Mouse (Mus musculus) forebrain, postnatal 0 days (tissue): ENCODE measurements around the gene Slc22a17. TPM values are rescaled to one million over a fixed set of nuclear protein-coding genes. Genes with fewer than 3 reads are reported as not detected.

Source experiments
- ATAC-seq: fragments of 200-750 bp; cut with Nextera tagmentation; 2 replicates; pipeline ENCODE4 v1.8.0; 2017; ENCODE audit warnings: mild to moderate bottlenecking, moderate library complexity
- DNase-seq: peaks from one replicate; pipeline ENCODE4 v3.0.0-alpha.2; 2015
- H3K27ac ChIP-seq: fragments of 300-500 bp; sonication (generic); 2 replicates; pipeline ENCODE4 v1.5.1; 2014; ENCODE audit warnings: low read depth, mild to moderate bottlenecking, antibody characterized with exemption, low read length, moderate library complexity, mixed read lengths
- H3K27me3 ChIP-seq: fragments of 300-500 bp; sonication (generic); 2 replicates; pipeline ENCODE4 v1.6.1; 2014; ENCODE audit warnings: mild to moderate bottlenecking, low read length, mixed read lengths; ENCODE audit not compliant: insufficient read depth
- H3K36me3 ChIP-seq: fragments of 300-500 bp; sonication (generic); 2 replicates; pipeline ENCODE4 v1.6.1; 2014; ENCODE audit warnings: mild to moderate bottlenecking, moderate library complexity; ENCODE audit not compliant: insufficient read depth
- H3K4me1 ChIP-seq: fragments of 300-500 bp; sonication (generic); 2 replicates; pipeline ENCODE4 v1.6.1; 2014; ENCODE audit warnings: antibody characterized with exemption; ENCODE audit not compliant: insufficient read depth
- H3K4me2 ChIP-seq: fragments of 300-500 bp; sonication (generic); 2 replicates; pipeline ENCODE4 v1.6.1; 2014; ENCODE audit warnings: low read depth, mild to moderate bottlenecking, moderate library complexity
- H3K4me3 ChIP-seq: fragments of 300-500 bp; sonication (generic); 2 replicates; pipeline ENCODE4 v1.5.1; 2014; ENCODE audit warnings: low read depth, low read length, mixed read lengths
- H3K9ac ChIP-seq: fragments of 300-500 bp; sonication (generic); 2 replicates; pipeline ENCODE4 v1.6.1; 2014; ENCODE audit warnings: mild to moderate bottlenecking
- H3K9me3 ChIP-seq: fragments of 300-500 bp; sonication (generic); 2 replicates; pipeline ENCODE4 v1.6.1; 2016; ENCODE audit warnings: low read length
- CTCF ChIP-seq: sonication (generic); IDR thresholded peaks from 2 replicates; pipeline ENCODE4 v1.5.1; 2016; ENCODE audit warnings: antibody characterized with exemption, control low read depth, low read depth
- WGBS: fragments of 180-500 bp; shearing (Covaris S2); extraction: QIAGEN DNeasy Blood & Tissue Kit; methylation state at CpG from one replicate; pipeline ENCODE4 v1.1.7; 2014; 5-methylcytosine and 5-hydroxymethylcytosine counted together
- polyA plus RNA-seq: library from polyadenylated mRNA; unstranded; fragments of >200 nt; fragmentation: Nextera tagmentation; extraction: Ambion mirVana; gene quantifications from 2 replicates; pipeline ENCODE4 v1.2.1, GENCODE M21; 2015
- total RNA-seq: library from RNA; depleted of rRNA; stranded (reverse); fragments of >200 nt; gene quantifications from 2 replicates; pipeline ENCODE4 v1.2.3, GENCODE M21; 2014

Gene Slc22a17
- total and polyA plus RNA-seq, 2 experiments from 2014 or later = 282 to 359 TPM

DNA sequence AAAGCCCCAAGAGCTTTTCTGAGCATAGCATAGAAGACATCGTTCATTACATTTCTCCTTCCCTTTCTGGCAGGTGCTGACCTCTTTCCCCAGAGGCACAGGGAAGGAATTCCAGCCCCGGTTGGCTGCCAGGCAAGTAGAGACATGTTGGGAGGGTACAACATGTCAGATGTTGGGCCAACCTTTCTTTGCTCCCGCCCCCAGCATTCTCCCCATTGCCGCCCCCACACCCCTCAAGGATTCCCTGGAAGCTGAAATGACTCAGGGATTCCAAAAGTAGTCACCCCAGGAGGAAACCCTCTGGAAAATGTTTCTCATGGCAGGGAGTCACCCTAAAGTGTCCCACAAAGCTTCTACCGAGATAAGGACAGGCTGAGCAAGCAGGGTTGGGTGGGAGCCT lies 16.9 kb upstream of the Slc22a17 start:
- H3K27me3 ChIP-seq = no peaks in the 10 kb centered on the region
- ATAC-seq (no peak), DNase-seq (no peak)
- no peak overlapping the region for H3K9ac ChIP-seq
- no peak overlapping the region for H3K4me2 ChIP-seq
- WGBS = 83% methylated on average over 5 of the region's 5 CpGs
- H3K4me1 ChIP-seq = peaks cover 7% of the 10 kb centered on the region; the same call in 1 of the 2 replicates
- H3K4me3 ChIP-seq = no peak overlapping the region
- no peaks in the 10 kb centered on the region for H3K9me3 ChIP-seq
- H3K36me3 ChIP-seq = no peaks in the 10 kb centered on the region
- TF ChIP-seq CTCF = no peak
- no peak overlapping the region for H3K27ac ChIP-seq

DNA sequence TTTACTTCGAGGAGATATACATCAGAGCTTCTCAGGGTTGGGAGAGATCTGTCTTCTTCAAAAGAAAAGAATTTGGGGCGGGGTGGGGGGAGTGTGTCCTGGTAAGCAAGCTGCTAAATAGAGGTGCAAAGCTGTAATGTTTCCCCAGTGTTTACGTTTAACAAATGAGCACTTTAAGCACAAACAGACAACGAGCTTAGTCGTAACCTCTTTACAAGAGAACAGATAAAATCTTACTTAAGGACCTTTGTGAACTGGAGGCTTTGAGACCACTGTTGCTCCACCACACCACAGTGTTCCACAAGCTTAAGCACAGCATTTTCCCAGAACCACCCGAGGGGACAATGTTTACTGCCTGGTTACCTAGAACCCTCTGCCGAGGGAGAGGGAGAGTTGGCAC lies 14.4 kb upstream of the Slc22a17 start:
- Histone ChIP-seq H3K9me3 (no peaks in the 10 kb centered on the region), H3K4me1 (peaks cover 7% of the 10 kb centered on the region; the same call in 1 of the 2 replicates), H3K36me3 (no peaks in the 10 kb centered on the region), H3K4me3 (peak overlapping the region; percentile 56), H3K27ac (peak overlapping the region; percentile 87), H3K27me3 (no peaks in the 10 kb centered on the region), H3K4me2 (peak overlapping the region; percentile 96), H3K9ac (peak overlapping the region; percentile 82)
- DNase-seq (peak; percentile 21), ATAC-seq (no peak)
- 20% methylated on average over 7 of the region's 7 CpGs for WGBS
- TF ChIP-seq CTCF = no peak

DNA sequence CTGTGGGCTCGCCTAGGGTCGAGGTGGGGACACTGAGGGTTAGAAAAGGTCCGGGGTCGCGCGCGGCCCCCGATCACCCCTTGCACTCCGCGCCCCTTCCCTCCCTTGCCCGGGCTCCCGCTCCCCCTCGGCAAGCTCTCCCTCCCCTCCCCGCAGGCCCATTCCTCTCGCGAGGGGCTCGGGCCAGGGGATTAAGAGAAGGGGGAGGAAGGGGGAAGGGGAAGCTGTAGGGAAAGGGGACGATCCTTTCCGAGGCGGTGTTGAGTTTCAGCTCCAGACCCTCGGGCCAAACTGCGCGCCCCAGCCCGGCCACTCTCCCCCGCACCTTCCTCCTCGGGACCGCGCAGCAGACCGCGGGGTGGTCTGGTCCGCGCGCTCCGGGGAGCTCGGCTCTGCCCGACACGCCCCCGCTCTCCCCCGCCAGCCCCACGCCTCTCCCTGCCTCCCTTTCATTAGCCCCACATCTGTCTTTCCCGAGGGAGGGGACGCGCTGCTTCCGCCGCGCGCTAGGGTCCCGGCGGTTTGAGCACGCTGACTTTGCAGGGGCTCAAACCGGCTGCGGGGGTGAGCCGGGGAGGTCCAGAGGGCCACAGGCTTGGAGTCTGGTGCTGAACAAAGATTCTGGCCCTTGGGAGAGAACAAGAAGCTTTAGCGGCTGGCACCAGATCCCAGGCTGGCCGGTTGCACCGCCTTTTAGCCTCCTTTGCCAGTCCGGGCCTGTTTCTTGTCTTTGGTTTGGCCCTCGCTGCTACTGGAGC lies 13.6 kb upstream of the Slc22a17 start:
- Histone ChIP-seq H3K4me2 (peak overlapping the region; percentile 96), H3K9me3 (0 out of 2 replicates have a peak, but pooled peaks cover under 1% of the 10 kb centered on the region), H3K36me3 (no peaks in the 10 kb centered on the region), H3K27ac (peak overlapping the region; percentile 87), H3K4me3 (peak overlapping the region; percentile 56), H3K27me3 (no peaks in the 10 kb centered on the region), H3K9ac (peak overlapping the region; percentile 82), H3K4me1 (peaks cover 7% of the 10 kb centered on the region; the same call in 1 of the 2 replicates)
- WGBS = under 1% methylated on average over 50 of the region's 58 CpGs
- DNase-seq (peak; percentile 75), ATAC-seq (peak; percentile 76)
- no peak for TF ChIP-seq CTCF

DNA sequence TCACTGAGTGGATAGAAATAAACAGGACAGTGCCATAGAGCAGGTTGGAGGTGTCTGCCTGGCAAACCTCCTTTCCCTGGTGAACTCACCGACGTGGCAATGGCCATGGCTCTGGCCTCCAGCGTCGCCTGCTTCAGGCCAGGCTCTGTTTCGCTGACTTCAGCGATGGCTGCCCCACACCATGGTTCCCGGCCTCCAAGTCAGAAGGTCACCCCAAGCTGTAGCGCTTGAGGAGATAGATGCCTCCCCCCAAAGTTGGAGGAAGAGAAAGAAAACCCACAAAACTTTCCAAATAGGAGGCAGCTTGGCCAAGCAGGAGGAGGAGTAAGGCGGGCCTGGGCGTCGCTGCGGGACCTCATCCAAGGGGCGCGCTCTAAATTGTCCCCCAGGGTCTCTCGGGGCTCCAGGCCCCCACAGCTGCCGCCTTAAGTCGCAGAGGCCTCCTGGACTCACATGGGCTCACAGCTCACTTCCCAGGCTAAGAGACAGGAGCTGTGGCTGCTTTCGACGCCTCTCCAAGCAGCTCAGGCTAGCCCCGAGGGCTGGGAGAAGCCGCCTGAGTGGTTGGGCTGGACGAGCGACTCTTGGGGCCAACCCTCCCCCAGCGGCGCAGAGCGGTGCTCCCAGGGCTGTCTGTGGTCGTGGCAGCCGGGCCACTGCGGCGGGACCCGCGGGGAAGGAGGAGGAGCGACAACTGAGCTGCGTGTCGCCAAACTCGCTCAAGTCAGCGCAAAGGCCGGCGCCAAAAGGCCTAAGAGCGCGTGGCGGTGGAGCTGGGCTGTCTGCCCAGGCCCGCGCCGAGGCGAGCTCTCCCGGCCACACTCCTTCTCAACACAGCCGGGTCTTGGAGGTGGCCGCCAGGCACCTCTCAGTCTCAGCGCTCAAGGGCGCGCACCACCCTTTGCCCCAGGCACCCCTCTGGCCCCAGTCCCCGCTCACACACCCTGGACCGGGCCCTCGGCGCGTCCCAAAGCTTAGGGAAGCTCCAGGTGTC lies 12.7 kb upstream of the Slc22a17 start, which contains the start of gene Efs:
Gene Efs (minus strand): TSS at position 778 of the 994 bp plus-strand sequence.
- Histone ChIP-seq H3K9ac (peak within 1 kb of the TSS; percentile 82), H3K9me3 (0 out of 2 replicates have a peak, but pooled peaks cover 8% of the 10 kb centered on the region), H3K4me3 (peak within 1 kb of the TSS; percentile 56), H3K36me3 (peaks cover 1% of the 10 kb centered on the region; the same call in 1 of the 2 replicates), H3K4me1 (peaks cover 7% of the 10 kb centered on the region; the same call in 1 of the 2 replicates), H3K27me3 (no peaks in the 10 kb centered on the region), H3K4me2 (peak within 1 kb of the TSS; percentile 96), H3K27ac (peak within 1 kb of the TSS; percentile 87)
- DNase-seq (peak; percentile 67), ATAC-seq (peak; percentile 57)
- WGBS = 5% methylated on average over 57 of the region's 57 CpGs
- no peak for TF ChIP-seq CTCF

DNA sequence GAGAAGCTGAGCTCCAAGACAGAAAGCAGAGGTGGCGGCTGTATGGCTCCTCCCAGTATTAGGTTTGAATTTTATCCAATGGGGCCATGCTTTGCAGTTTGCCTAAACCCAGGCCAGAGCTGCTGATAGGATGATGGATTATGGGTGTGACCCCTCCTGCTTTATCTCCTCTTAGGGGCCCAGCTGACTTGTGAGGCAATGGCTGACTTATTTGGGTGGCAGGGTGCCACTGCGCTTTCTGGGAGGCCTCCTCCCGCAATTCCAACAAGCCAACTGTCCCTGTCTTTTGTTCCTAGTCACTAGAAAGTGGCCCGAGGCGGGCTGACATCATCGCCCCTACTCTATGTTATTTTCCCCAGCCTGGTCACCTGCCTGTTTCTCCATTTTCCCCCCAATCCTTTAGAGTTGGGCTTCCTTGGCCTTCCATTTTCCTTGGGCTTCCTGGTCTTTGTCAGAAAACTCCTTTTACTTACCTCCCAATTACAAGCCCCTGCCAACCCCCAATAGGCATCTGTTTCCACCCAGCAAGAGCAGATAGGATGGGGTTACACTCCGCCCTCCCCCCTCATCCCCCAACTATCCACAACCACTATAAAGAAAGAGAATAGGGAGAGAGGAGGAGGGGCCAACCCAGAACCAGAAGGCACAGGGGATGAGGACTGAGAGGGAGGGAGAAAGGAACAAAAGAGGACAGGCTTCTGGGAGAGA lies 11.9 kb upstream of the Slc22a17 start:
- Histone ChIP-seq H3K4me1 (peaks cover 7% of the 10 kb centered on the region; the same call in 1 of the 2 replicates), H3K9ac (peak overlapping the region; percentile 82), H3K27ac (peak overlapping the region; percentile 87), H3K36me3 (peaks cover 6% of the 10 kb centered on the region; the same call in 1 of the 2 replicates), H3K4me3 (peak overlapping the region; percentile 56), H3K9me3 (0 out of 2 replicates have a peak, but pooled peaks cover 8% of the 10 kb centered on the region), H3K4me2 (peak overlapping the region; percentile 96), H3K27me3 (no peaks in the 10 kb centered on the region)
- peak; percentile 62 for DNase-seq
- WGBS = 20% methylated on average over 7 of the region's 7 CpGs
- peak; percentile 58 for ATAC-seq
- no peak for TF ChIP-seq CTCF

DNA sequence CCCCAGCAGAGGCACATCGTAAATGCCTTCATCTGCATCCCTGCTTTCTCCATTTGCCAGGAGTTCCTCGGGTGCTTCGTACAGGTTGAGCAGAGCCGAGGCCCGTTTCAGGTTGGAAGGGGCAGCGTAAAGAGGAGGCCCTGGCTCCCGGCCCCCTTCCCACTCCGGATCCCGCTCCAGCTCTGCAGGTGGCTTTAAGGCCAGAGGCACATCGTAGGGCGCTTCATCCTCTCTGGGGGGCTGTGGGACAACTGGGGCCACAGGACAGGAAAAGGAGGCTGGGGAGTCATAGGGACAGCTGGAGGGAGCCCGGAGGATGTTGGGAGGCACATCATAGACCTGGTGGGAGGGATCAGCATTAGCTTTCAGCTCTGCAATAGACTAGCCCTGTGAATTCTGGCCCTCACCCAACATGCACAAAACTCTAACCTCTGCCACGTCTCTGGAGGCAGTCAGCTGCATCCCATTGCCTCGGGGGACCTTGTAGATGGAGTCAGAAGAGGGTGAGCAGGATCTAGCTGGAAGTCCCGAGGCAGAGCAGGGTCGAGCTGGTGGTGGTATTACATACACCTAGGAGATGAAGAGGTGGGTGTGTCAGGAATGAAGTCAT lies 7.2 kb upstream of the Slc22a17 start:
- Histone ChIP-seq H3K36me3 (peaks cover 28% of the 10 kb centered on the region), H3K9ac (no peak overlapping the region), H3K27me3 (no peaks in the 10 kb centered on the region), H3K4me1 (peaks cover under 1% of the 10 kb centered on the region; the same call in 1 of the 2 replicates), H3K27ac (no peak overlapping the region), H3K4me3 (no peak overlapping the region), H3K4me2 (no peak overlapping the region), H3K9me3 (0 out of 2 replicates have a peak, but pooled peaks cover 8% of the 10 kb centered on the region)
- DNase-seq = no peak
- 95% methylated on average over 16 of the region's 16 CpGs for WGBS
- ATAC-seq = no peak
- TF ChIP-seq CTCF = no peak
